Mouse (Mus musculus) myocyte (in vitro differentiated cells): ENCODE results near the gene Ccs. TPM values are rescaled to one million over a fixed set of nuclear protein-coding genes. Genes with fewer than 3 reads are reported as not detected.
"Not testable (repeated sequence)": the region's sequence is repeated elsewhere in the genome, so short reads cannot be mapped to it uniquely, and the experiment has no call there.

Experiments used
- H3K27me3 ChIP-seq: one replicate; pipeline ENCODE4 v1.6.1; 2011; ENCODE audit not compliant: control insufficient read depth, insufficient read depth, insufficient read length
- H3K36me3 ChIP-seq: one replicate; pipeline ENCODE4 v1.6.1; 2011; ENCODE audit not compliant: control insufficient read depth, insufficient read depth
- H3K4me2 ChIP-seq: one replicate; pipeline ENCODE4 v1.6.1; 2011; ENCODE audit warnings: low read depth, control low read depth
- H3K4me3 ChIP-seq: one replicate; pipeline ENCODE4 v1.5.1; 2011; ENCODE audit warnings: mild to moderate bottlenecking, control low read depth, moderate library complexity
- H3K79me2 ChIP-seq: one replicate; pipeline ENCODE4 v1.6.1; 2011; ENCODE audit not compliant: control insufficient read depth, insufficient read depth
- H3ac ChIP-seq: one replicate; pipeline ENCODE4 v1.6.1; 2011; ENCODE audit not compliant: control insufficient read depth, insufficient read length
- CEBPB ChIP-seq: IDR thresholded peaks from 2 replicates; pipeline ENCODE4 v1.6.1; 2011; ENCODE audit warnings: mild to moderate bottlenecking, moderate library complexity; ENCODE audit not compliant: poor library complexity, insufficient read depth, severe bottlenecking
- E2F4 ChIP-seq: IDR thresholded peaks from one replicate; pipeline ENCODE4 v1.6.1; 2011; ENCODE audit warnings: mild to moderate bottlenecking, control low read depth, moderate library complexity; ENCODE audit not compliant: insufficient read depth
- MAX ChIP-seq: IDR thresholded peaks from one replicate; pipeline ENCODE4 v1.6.1; 2011; ENCODE audit warnings: low read depth, mild to moderate bottlenecking, control low read depth
- MYOD1 ChIP-seq, 3 experiments: IDR thresholded peaks; one replicate each; pipeline ENCODE4 v1.6.1; 2011; ENCODE audit warnings: control low read depth in 2 of 3, low read depth in 2 of 3, mild to moderate bottlenecking in 2 of 3, moderate library complexity in 1 of 3; ENCODE audit not compliant: insufficient read length in 2 of 3, control insufficient read depth in 1 of 3
- MYOG ChIP-seq, 3 experiments: IDR thresholded peaks; one replicate each; pipeline ENCODE4 v1.6.1; 2011; ENCODE audit warnings: control low read depth in 2 of 3, low read depth in 2 of 3, mild to moderate bottlenecking in 2 of 3; ENCODE audit not compliant: insufficient read length in 2 of 3, control insufficient read depth in 1 of 3, insufficient read depth in 1 of 3
- POLR2A ChIP-seq: IDR thresholded peaks from one replicate; pipeline ENCODE4 v1.6.1; 2011; ENCODE audit warnings: low read depth, mild to moderate bottlenecking, control low read depth, moderate library complexity; ENCODE audit not compliant: insufficient read length
- POLR2AphosphoS2 ChIP-seq: IDR thresholded peaks from one replicate; pipeline ENCODE4 v1.6.1; 2011; ENCODE audit warnings: low read depth, control low read depth; ENCODE audit not compliant: insufficient read length
- REST ChIP-seq: IDR thresholded peaks from one replicate; pipeline ENCODE4 v1.6.1; 2011; ENCODE audit warnings: mild to moderate bottlenecking, control low read depth, moderate library complexity; ENCODE audit not compliant: insufficient read depth, insufficient read length
- SRF ChIP-seq: IDR thresholded peaks from one replicate; pipeline ENCODE4 v1.6.1; 2011; ENCODE audit warnings: low read depth; ENCODE audit not compliant: control insufficient read depth, insufficient read length
- TCF12 ChIP-seq: IDR thresholded peaks from one replicate; pipeline ENCODE4 v1.6.1; 2011; ENCODE audit warnings: mild to moderate bottlenecking, control low read depth; ENCODE audit not compliant: poor library complexity, insufficient read depth, severe bottlenecking
- TCF3 ChIP-seq: IDR thresholded peaks from one replicate; pipeline ENCODE4 v1.6.1; 2011; ENCODE audit warnings: low read depth, control low read depth; ENCODE audit not compliant: insufficient read length
- USF1 ChIP-seq: IDR thresholded peaks from one replicate; pipeline ENCODE4 v1.6.1; 2011; ENCODE audit warnings: low read depth, mild to moderate bottlenecking, control low read depth, moderate library complexity
- polyA plus RNA-seq: library from polyadenylated mRNA; unstranded; fragments of >200 nt; fragmentation: generic; extraction: Trizol; gene quantifications from one replicate; pipeline ENCODE4 v1.2.1, GENCODE M21; 2012; ENCODE audit warnings: missing spikeins

Ccs gene
- polyA plus RNA-seq, 1 experiment: 40.4 TPM

DNA sequence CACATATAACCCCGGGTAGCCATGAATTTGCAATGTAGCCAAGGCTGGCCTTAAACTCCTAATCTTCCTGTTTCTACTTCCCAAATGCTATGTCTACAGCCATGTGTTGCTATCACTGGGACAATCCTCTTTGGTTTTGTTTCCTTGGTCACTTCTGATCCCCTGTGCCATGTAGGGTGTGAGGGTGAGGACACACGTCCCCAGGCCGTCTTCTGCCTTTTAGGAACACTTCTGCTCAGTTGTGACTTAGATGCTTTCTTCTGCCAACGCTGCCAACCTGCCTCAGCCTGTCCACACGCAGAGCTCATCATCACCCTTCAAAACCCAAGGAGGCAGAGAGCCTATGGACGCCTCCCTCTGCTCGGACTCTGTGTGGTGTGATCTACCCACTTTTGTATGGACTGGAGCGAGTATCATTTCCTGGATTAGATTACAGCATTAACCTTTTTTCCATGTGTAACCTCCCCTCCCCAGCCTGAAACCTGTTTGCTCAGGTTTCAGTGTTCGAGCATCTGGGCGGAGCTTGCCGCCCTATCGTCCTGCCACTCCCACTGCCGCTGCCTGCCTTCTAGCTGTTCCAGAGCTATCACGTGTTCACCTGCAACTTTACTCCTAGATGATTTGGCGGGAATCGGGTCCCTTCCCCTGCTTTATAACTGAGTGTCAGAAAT, 10.6 kb downstream of the Ccs start:
- no peak overlapping the region for H3K4me2 ChIP-seq
- no peak overlapping the region for H3K4me3 ChIP-seq
- H3ac ChIP-seq: no peak overlapping the region
- H3K79me2 ChIP-seq: no peaks in the 10 kb centered on the region
- H3K27me3 ChIP-seq: no peaks in the 10 kb centered on the region
- peaks cover 7% of the 10 kb centered on the region for H3K36me3 ChIP-seq
- no peak for TF ChIP-seq E2F4
- no peak for TF ChIP-seq REST
- no peak for TF ChIP-seq CEBPB
- no peak for TF ChIP-seq TCF12
- TF ChIP-seq TCF3: no peak
- no peak for TF ChIP-seq USF1
- TF ChIP-seq POLR2A: no peak
- no peak for TF ChIP-seq MYOD1 (IDR thresholded peaks at IDR 0.05; ENCODE audit: control insufficient read depth in 1 of 3, insufficient read length in 2 of 3, low read depth in 2 of 3)
- no peak for TF ChIP-seq MYOG (IDR thresholded peaks at IDR 0.05; ENCODE audit: control insufficient read depth in 1 of 3, insufficient read depth in 1 of 3, insufficient read length in 2 of 3, low read depth in 2 of 3)
- no peak for TF ChIP-seq POLR2AphosphoS2
- TF ChIP-seq SRF: no peak
- TF ChIP-seq MAX: no peak

DNA sequence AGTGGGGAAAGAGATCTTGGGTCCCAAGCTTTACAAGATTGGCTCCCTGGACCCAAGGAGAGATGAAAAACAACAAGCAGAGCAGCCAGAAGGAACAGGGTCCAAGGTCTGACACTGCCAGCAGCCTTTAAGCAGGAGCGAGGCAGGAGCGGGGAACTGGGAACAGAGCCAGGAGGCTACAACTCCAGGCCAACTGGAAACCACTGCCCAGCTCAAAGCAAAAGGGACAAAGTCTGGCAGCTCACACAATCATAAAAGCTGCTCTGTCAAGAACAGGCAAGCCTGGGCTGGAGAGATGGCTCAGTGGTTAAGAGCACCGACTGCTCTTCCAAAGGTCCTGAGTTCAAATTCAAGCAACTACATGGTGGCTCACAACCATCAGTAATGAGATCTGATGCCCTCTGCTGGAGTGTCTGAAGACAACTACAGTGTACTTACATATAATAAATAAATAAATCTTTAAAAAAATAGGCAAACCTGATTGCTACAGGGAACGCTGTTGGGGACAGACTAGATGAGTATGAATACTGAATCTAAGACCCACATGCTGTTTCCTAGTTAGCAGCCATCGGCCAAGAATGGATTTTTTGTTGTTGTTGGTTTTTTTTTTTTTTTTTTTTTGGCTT, 18.3 kb downstream of the Ccs start:
- no peak overlapping the region for H3ac ChIP-seq
- peaks cover 3% of the 10 kb centered on the region for H3K36me3 ChIP-seq
- no peaks in the 10 kb centered on the region for H3K27me3 ChIP-seq
- TF ChIP-seq MAX (no peak), MYOG (IDR thresholded peaks at IDR 0.05; ENCODE audit: control insufficient read depth in 1 of 3, insufficient read depth in 1 of 3, insufficient read length in 2 of 3, low read depth in 2 of 3) (no peak), SRF (no peak), TCF3 (no peak), MYOD1 (IDR thresholded peaks at IDR 0.05; ENCODE audit: control insufficient read depth in 1 of 3, insufficient read length in 2 of 3, low read depth in 2 of 3) (no peak), USF1 (no peak), REST (no peak), CEBPB (no peak), TCF12 (no peak), E2F4 (no peak), POLR2AphosphoS2 (no peak), POLR2A (no peak)
- no peaks in the 10 kb centered on the region for H3K79me2 ChIP-seq
- no peak overlapping the region for H3K4me2 ChIP-seq
- H3K4me3 ChIP-seq: no peak overlapping the region

DNA sequence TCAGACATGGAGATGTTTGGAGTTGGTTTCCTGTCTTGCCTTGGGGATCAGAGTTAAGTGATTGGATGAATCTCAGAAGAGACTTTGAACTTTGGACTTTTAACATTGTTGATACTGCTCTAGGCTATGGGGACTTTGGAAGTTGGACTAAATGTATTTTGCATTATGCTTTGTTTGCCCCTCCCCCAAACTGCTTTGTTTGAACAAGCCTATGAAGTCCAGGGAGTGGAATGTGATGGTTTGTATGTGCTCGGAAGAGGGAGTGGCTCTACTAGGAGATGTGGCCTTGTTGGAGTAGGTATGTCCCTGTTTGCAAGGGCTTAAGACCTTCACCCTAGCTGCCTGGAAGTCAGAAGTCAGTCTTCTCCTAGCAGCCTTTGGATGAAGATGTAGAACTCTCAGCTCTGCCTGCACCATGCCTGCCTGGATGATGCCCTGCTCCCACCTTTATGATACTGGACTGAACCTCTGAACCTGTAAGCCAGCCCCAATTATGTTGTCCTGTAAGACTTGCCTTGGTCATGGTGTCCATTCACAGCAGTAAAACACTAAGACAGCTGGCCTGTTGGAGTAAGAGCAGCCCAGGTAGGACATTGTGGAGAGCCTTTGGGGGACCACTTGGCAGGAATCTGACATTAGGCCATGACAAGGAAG, 21.8 kb downstream of the Ccs start:
- Histone ChIP-seq H3K27me3 (no peaks in the 10 kb centered on the region), H3K36me3 (no peaks in the 10 kb centered on the region), H3K4me3 (no peak overlapping the region), H3K4me2 (no peak overlapping the region), H3ac (no peak overlapping the region), H3K79me2 (no peaks in the 10 kb centered on the region)
- no peak for TF ChIP-seq TCF12
- TF ChIP-seq E2F4: no peak
- no peak for TF ChIP-seq POLR2AphosphoS2
- TF ChIP-seq MYOG (IDR thresholded peaks at IDR 0.05; ENCODE audit: control insufficient read depth in 1 of 3, insufficient read depth in 1 of 3, insufficient read length in 2 of 3, low read depth in 2 of 3): no peak

DNA sequence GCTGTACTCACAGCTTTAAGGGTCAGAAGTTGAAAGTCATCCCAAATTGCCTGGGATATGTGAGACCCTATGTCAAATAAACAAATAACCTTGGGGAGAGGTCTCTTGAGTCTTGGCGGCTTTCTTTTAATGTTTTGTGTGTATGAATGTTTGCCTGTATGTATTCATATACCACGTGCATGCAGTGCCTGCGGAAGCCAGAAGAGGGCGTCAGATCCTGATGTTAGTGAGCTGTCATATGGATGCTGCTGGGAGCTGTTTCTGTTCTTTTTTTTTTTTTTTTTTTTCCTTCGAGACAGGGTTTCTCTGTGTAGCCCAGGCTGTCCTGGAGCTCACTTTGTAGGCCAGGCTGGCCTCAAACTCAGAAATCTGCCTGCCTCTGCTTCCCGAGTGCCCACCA, 26.1 kb downstream of the Ccs start:
- no peaks in the 10 kb centered on the region for H3K36me3 ChIP-seq

DNA sequence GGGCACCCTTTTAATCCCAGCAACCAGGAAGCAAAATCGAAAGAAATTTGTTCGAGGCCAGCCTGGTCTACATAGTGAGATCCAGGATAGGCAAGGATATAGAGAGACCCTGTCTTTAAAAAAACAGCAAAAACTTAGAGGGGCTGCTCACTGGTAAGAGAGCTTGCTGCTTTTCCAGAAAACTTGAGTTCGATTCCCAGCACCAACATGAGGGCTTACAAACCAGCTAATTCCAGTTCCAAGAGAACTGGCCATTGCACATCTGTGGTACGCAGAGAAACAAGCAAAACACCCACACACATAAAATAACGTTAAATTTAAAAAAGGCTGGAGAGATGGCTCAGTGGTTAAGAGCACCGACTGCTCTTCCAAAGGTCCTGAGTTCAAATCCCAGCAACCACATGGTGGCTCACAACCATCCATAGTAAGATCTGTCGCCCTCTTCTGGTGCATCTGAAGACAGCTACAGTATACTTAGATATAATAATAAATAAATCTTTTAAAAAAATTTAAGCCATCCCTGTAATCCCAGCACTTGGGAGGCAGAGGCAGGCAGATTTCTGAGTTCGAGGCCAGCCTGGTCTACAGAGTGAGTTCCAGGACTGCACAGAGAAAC, 26.7 kb downstream of the Ccs start:
- H3K36me3 ChIP-seq, H3ac ChIP-seq, H3K27me3 ChIP-seq: not testable (repeated sequence)
- H3K4me3 ChIP-seq: peak overlapping the region; percentile 90
- peak overlapping the region; percentile 68 for H3K4me2 ChIP-seq
- peaks cover 38% of the 10 kb centered on the region for H3K79me2 ChIP-seq

More for the DNA sequence above, 26.1 kb downstream of the Ccs start:
- no peaks in the 10 kb centered on the region for H3K27me3 ChIP-seq
- H3K4me3 ChIP-seq: no peak overlapping the region
- H3K79me2 ChIP-seq: peaks cover 32% of the 10 kb centered on the region
- TF ChIP-seq MYOG (IDR thresholded peaks at IDR 0.05; ENCODE audit: control insufficient read depth in 1 of 3, insufficient read depth in 1 of 3, insufficient read length in 2 of 3, low read depth in 2 of 3) (no peak), POLR2AphosphoS2 (no peak)
- H3K4me2 ChIP-seq: no peak overlapping the region
- H3ac ChIP-seq: no peak overlapping the region
